Mouse (Mus musculus): Measurements from ENCODE around the gene Frmd6.

Gene Frmd6

DNA sequence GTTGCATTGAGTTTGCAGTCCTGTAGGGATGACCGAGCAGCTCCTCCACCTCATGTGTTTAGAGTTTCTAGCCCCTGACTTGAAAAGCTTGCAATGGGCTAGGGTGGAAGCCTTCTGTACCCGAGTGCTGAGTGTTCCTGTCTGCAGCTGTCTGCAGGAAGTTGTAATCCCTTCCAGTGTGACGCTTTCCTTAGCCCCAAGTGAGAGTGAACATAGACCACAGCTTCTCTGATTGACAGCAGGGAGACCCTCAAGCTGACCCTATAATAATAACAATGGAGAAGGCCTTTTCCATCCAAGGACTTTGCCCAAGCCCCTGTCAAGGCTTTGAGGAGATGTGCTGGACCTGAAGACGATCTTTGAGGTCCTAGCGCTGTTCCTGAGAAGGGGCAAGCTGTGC lies 65.1 kb downstream of the Frmd6 start:
- ATAC-seq (ENCODE audit: insufficient number of reproducible peaks, low FRiP score, low TSS enrichment), result no peak

DNA sequence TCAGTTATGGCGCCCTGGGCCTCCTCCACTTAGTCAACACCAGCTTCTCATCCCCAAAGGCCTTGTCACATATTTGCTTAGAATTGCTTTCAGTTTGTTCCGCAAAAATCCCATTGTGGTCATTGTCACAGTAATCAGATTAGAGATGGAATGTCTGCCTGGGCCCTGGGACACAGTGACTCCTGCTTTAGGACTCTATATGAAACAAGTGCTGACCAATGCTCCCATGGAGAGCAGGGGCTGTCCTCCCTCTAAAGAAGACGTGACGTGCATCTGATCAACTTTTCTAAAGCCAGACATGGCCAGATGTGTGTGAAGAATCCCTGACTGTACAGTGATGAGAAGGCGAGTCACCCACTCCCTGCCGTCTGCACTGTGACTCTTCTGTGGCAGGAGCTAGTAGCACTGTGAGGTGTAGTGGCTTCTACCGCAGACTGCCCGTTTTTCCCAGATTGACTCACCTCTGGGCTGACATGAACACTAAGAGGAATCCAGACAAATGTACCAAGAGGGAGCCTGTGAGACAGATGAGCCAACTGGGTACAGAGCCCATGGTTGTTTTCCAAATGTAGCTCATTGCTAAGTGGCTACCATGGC lies 65.7 kb downstream of the Frmd6 start:
- no peak for ATAC-seq (ENCODE audit: insufficient number of reproducible peaks, low FRiP score, low TSS enrichment)

- peak; percentile 85 for ATAC-seq (ENCODE audit: insufficient number of reproducible peaks, low FRiP score, low TSS enrichment)
These were observed 70.0 kb downstream of the Frmd6 start for GRCm38 (mm10) chr12:70895275-70895674.

DNA sequence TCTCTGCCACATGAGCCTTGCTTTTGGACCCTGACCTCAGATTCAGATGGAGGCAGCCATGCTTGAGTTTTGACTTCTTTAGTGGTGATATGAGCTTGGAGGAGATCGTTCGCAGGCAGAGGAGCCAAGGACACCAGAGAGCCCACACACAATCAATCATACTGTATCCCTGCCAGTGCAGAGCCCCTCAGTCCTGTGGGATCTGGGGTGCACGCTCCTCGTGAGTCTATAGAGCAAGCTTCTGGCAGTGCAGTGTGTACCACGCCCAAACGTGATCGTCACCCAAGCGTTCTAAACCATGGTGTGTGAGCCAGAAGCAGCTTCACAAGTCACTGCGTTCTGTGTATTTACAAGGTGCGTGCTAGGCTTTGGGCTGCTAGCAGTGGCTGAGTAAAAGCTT lies 70.8 kb downstream of the Frmd6 start:
- ATAC-seq (ENCODE audit: insufficient number of reproducible peaks, low FRiP score, low TSS enrichment), result no peak

GRCm38 (mm10) chr12:70897434-70897833 lies 72.1 kb downstream of the Frmd6 start:
- no peak for ATAC-seq (ENCODE audit: insufficient number of reproducible peaks, low FRiP score, low TSS enrichment)

DNA sequence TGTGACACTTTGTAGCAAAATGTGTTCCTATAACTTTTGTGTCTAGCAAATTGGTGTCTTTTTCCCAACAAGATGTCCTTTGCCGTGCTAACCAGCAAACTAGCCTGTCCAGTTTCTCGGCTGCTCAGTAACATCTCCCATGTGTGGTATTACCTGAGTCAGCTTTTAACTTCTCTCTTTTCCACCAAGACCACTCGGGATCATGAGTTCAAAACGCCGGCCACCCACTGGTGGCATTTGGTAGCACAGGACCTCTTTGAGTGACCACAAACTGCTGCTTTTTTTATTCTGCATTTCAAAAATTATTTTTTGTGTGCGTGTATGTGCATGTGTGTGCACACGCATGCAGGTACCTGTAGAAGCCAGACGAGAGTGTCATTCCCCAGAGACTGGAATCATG lies 73.1 kb downstream of the Frmd6 start:
- no peak for ATAC-seq (ENCODE audit: insufficient number of reproducible peaks, low FRiP score, low TSS enrichment)

- no peak for ATAC-seq (ENCODE audit: insufficient number of reproducible peaks, low FRiP score, low TSS enrichment)
These were observed 79.2 kb downstream of the Frmd6 start for GRCm38 (mm10) chr12:70904471-70904870.

DNA sequence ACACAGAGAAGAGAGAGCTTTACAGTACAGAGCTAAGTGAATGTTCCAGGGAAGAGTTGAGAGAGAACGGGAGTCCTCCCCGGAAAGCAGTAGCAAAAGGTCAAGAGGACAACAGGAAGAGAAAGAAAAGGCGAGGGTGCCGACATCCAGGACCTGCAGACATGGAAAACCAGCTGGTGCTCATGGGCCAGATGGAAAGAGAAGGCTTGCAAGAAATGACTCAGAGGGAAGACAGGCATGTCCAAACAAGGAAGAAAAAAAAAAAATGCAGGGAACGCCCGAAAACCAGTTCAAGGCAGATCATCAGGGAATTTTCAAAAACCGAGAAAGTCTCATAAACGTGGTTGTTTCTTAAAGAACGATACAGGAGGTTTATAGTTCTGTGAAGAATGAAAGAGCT lies 81.6 kb downstream of the Frmd6 start:
- ATAC-seq (ENCODE audit: insufficient number of reproducible peaks, low FRiP score, low TSS enrichment), result no peak

DNA sequence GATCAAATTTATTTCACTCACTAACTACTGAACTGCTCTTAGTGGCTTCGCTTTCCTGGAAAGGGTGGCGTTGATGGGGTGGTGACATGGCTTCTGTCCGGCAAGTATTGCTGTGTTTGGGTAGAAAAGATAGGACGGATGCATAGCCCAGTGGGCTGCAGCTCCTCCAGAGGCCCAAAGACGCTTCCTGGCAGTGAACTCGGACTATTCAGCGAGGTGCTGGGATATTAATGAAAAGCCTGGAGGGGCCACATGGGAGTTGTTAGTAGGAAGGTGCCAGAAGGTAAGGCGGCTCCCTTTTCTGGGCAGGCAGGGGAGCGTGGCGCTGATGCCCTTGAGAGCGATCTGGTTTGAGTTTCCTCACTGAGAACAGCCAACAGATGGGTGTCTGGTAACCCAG lies 82.3 kb downstream of the Frmd6 start:
- no peak for ATAC-seq (ENCODE audit: insufficient number of reproducible peaks, low FRiP score, low TSS enrichment)

DNA sequence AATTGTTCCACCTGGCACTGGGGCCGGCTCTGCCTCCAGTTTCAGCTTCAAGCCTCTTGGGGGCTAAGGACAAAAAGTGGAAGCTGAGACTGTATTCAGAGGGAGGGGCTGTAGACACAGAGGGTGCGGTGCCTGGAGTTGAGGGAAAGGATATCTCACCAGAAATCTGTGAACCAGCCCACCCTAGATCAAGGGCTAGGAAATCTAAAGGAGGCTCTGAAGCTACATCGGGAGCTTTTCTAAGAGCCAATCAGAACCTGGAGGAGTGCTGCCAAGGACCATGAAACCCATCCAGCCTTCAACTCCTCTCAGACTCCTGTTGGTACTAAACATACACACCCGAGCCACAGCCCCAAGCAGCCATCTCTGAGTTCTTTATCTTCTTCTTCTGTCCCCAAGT lies 82.8 kb downstream of the Frmd6 start:
- ATAC-seq (ENCODE audit: insufficient number of reproducible peaks, low FRiP score, low TSS enrichment), result no peak

- peak; percentile 45; the same call in 1 of the 2 replicates for ATAC-seq (ENCODE audit: insufficient number of reproducible peaks, low FRiP score, low TSS enrichment)
These were observed 85.0 kb downstream of the Frmd6 start for GRCm38 (mm10) chr12:70910241-70910720.

GRCm38 (mm10) chr12:70911029-70911428 lies 85.7 kb downstream of the Frmd6 start:
- peak; percentile 72 for ATAC-seq (ENCODE audit: insufficient number of reproducible peaks, low FRiP score, low TSS enrichment)

GRCm38 (mm10) chr12:70911676-70912379 lies 86.5 kb downstream of the Frmd6 start:
- ATAC-seq (ENCODE audit: insufficient number of reproducible peaks, low FRiP score, low TSS enrichment), result no peak

GRCm38 (mm10) chr12:70913429-70913828 lies 88.1 kb downstream of the Frmd6 start:
- no peak for ATAC-seq (ENCODE audit: insufficient number of reproducible peaks, low FRiP score, low TSS enrichment)

DNA sequence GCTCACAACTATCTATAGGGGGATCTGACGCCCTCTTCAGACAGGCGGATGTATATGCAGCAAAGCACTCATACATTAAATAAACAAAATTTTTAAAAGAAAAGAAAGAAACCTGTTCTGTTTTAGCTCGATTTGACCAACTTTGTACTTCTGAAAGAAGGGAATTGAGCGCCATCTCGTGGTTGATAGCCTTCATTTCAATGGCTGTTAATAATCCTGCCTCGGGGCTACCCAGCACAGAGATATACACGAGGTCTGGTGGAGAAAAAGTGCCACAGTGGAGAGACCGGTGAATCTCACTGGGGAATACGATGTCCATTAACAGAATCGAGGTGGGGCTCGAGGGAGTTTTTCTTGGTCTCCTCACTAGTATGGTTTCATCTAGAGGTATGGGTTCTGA lies 89.1 kb downstream of the Frmd6 start:
- ATAC-seq (ENCODE audit: insufficient number of reproducible peaks, low FRiP score, low TSS enrichment), result no peak

- ATAC-seq (ENCODE audit: insufficient number of reproducible peaks, low FRiP score, low TSS enrichment), result no peak
These were observed 104.5 kb downstream of the Frmd6 start for GRCm38 (mm10) chr12:70929781-70930180.

GRCm38 (mm10) chr12:70937150-70937549 lies 111.8 kb downstream of the Frmd6 start:
- ATAC-seq (ENCODE audit: insufficient number of reproducible peaks, low FRiP score, low TSS enrichment), result no peak; the same call in 1 of the 2 replicates

- peak; percentile 97 for ATAC-seq (ENCODE audit: insufficient number of reproducible peaks, low FRiP score, low TSS enrichment)
These were observed 112.5 kb downstream of the Frmd6 start, which contains the start of gene Actr10 for GRCm38 (mm10) chr12:70937571-70938384. TSS of gene Actr10 (plus strand) at chr12:70937857.

DNA sequence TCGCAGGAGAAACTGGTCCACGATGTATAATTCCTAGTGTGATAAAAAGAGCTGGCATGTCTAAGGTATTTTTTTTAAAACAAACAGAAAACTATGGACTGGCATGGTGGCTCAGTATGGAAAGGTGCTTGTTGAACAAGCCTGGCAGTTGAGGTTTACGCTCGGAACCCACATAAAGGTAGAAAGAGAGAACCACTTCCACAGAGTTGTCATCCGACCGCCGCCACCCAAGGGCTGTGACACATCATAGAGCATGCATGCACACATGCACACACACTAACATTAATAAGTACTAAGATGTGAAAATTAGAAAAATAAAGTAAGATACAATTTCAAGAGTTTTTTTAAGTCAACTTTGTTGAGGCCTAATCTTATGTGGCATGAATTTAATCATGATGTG lies 115.5 kb downstream of the Frmd6 start:
- ATAC-seq (ENCODE audit: insufficient number of reproducible peaks, low FRiP score, low TSS enrichment), result no peak

DNA sequence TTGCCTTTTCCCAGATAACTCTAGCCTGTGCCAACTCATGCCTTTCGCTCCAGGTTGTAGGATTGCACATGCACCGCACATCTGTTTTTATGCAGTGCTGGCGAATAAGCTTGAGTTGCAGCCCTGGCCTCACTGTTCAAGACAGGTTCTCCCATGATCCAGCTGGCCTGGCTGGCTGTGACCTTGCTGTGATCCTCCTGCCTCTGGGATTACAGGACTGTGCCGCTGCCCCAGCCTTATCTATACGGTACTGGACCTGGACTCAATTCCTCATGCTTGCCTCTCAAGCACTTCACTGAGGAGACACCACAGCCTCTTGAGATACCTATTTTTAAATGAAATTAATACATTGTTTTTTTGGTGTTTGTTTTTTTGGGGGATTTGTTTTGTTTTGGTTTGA lies 118.9 kb downstream of the Frmd6 start:
- no peak for ATAC-seq (ENCODE audit: insufficient number of reproducible peaks, low FRiP score, low TSS enrichment)

DNA sequence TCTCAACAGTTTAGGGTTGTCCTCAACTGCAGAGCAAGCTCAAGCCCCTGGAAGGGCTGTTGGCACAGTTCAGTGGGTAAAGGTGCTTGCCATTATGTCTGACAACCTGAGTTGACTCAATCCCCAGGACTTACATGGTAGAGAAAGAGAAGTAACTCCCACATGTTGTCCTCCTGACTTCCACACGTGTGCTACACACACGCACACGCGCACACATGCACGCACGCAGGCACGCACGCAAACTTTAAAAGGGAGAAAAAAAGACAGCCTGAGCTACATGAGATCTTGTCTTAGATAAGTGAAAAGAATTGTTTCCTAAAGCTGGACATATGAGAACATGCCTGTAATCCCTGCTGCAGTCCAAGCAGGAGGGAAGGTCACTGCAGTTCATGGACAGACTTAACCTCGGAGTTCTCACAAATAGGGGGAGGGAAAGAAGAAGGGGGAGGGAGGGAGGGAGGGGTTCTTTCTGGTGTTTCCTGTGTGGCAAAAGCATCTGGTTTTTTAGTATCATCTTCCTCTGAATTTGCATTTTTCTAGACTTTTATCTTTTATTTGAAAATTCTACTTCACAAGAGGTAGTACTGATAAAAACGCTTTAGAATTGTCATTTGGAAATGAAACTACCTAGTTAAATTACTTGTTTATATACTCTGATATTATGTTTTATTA lies 121.4 kb downstream of the Frmd6 start:
- no peak for ATAC-seq (ENCODE audit: insufficient number of reproducible peaks, low FRiP score, low TSS enrichment)

Data from cerebellum, adult (tissue).